ENCODE assay signal across 22 mouse cellular contexts in genomic region chr2:152924543-152924942, GRCm38 (mm10). TPM values are rescaled to one million over a fixed set of nuclear protein-coding genes. Genes with fewer than 3 reads are reported as not detected.
DNase-seq lines count a peak whose midpoint lies in the region; ATAC-seq and TF ChIP-seq lines count a peak whose summit lies in the region.
"Had no signal": no experiment of that assay in that cellular context is flagged by ENCODE, and none has a peak within 500 bp of the region (broad histone marks: within the 10 kb centered on the region; RNA-seq: fewer than 3 reads in every experiment).

No protein-coding gene starts in this region.

- TF ChIP-seq EP300 in MEL (IDR thresholded peaks at IDR 0.05; ENCODE audit: low read depth in 1 of 2, low read length in 2 of 2) = peak in 1 of 2 experiments; percentile 37; a peak in 1 of 4 replicates

- no peak overlapping the region for H3K9ac ChIP-seq in heart, embryonic 13.5 days
- H3K9ac ChIP-seq in heart, embryonic 12.5 days = no peak overlapping the region
- no peak overlapping the region for H3K9ac ChIP-seq in kidney, embryonic 16.5 days (replicated peaks; ENCODE audit: low read length)
- H3K9ac ChIP-seq in MEL (ENCODE audit: control insufficient read depth, low read depth, low read length, poor library complexity, severe bottlenecking) = no peak overlapping the region
- H3K9ac ChIP-seq: embryonic facial prominence, embryonic 15.5 days; stomach, embryonic 15.5 days had no signal

- peaks cover 11% of the 10 kb centered on the region for H3K27me3 ChIP-seq in heart, embryonic 13.5 days (replicated peaks)
- no peaks in the 10 kb centered on the region for H3K27me3 ChIP-seq in heart, embryonic 12.5 days (replicated peaks)
- H3K27me3 ChIP-seq in kidney, embryonic 16.5 days (ENCODE audit: insufficient read depth, low read length) = no peaks in the 10 kb centered on the region
- H3K27me3 ChIP-seq in MEL (ENCODE audit: control insufficient read depth in 1 of 2, insufficient read depth in 2 of 2, low read length in 2 of 2) = no peaks in the 10 kb centered on the region
- no peaks in the 10 kb centered on the region for H3K27me3 ChIP-seq in limb, embryonic 10.5 days (ENCODE audit: low read depth, poor library complexity, severe bottlenecking)
- H3K27me3 ChIP-seq: embryonic facial prominence, embryonic 15.5 days; stomach, embryonic 15.5 days had no signal

- no peak overlapping the region for H3K4me2 ChIP-seq in heart, embryonic 13.5 days
- no peak overlapping the region for H3K4me2 ChIP-seq in heart, embryonic 12.5 days
- H3K4me2 ChIP-seq in kidney, embryonic 16.5 days (replicated peaks; ENCODE audit: low read depth, low read length) = no peak overlapping the region
- H3K4me2 ChIP-seq: embryonic facial prominence, embryonic 15.5 days; stomach, embryonic 15.5 days had no signal

- H3K4me1 ChIP-seq in heart, embryonic 13.5 days = peaks cover 60% of the 10 kb centered on the region
- H3K4me1 ChIP-seq in heart, embryonic 12.5 days (replicated peaks) = peaks cover 47% of the 10 kb centered on the region
- peaks cover 55% of the 10 kb centered on the region for H3K4me1 ChIP-seq in kidney, embryonic 16.5 days (ENCODE audit: insufficient read depth, low read length)
- H3K4me1 ChIP-seq in MEL (ENCODE audit: control insufficient read depth in 1 of 2, insufficient read depth in 2 of 2, low read length in 2 of 2) = no peaks in the 10 kb centered on the region
- H3K4me1 ChIP-seq in limb, embryonic 10.5 days = peaks cover 75% of the 10 kb centered on the region

- H3K9me3 ChIP-seq in heart, embryonic 13.5 days = no peaks in the 10 kb centered on the region
- no peaks in the 10 kb centered on the region for H3K9me3 ChIP-seq in heart, embryonic 12.5 days (replicated peaks)
- H3K9me3 ChIP-seq in kidney, embryonic 16.5 days (ENCODE audit: low read length) = no peaks in the 10 kb centered on the region
- no peaks in the 10 kb centered on the region for H3K9me3 ChIP-seq in MEL (replicated peaks; ENCODE audit: insufficient read depth, low read length)
- H3K9me3 ChIP-seq in limb, embryonic 10.5 days (replicated peaks) = no peaks in the 10 kb centered on the region
- H3K9me3 ChIP-seq: embryonic facial prominence, embryonic 15.5 days; megakaryocyte, embryonic 14.5 days; stomach, embryonic 15.5 days had no signal

- no peaks in the 10 kb centered on the region for H3K36me3 ChIP-seq in heart, embryonic 13.5 days
- no peaks in the 10 kb centered on the region for H3K36me3 ChIP-seq in heart, embryonic 12.5 days
- no peaks in the 10 kb centered on the region for H3K36me3 ChIP-seq in kidney, embryonic 16.5 days (ENCODE audit: insufficient read depth, low read length)
- no peaks in the 10 kb centered on the region for H3K36me3 ChIP-seq in MEL (ENCODE audit: control insufficient read depth in 1 of 2, insufficient read depth in 2 of 2, low read length in 2 of 2)
- no peaks in the 10 kb centered on the region for H3K36me3 ChIP-seq in limb, embryonic 10.5 days
- H3K36me3 ChIP-seq: embryonic facial prominence, embryonic 15.5 days; stomach, embryonic 15.5 days had no signal

- H3K79me2 ChIP-seq in MEL (ENCODE audit: control insufficient read depth, insufficient read depth, low read length, poor library complexity) = no peaks in the 10 kb centered on the region

- no peak for TF ChIP-seq CTCF in MEL (IDR thresholded peaks at IDR 0.05 in 2 of 3, conservative IDR thresholded peaks at IDR 0.05 in 1 of 3; ENCODE audit: control insufficient read depth in 1 of 3, insufficient read depth in 1 of 3, low read depth in 2 of 3, low read length in 3 of 3, poor library complexity in 1 of 3, severe bottlenecking in 1 of 3)

- no peak for DNase-seq in kidney, postnatal 14 days
- peak; percentile 41 for DNase-seq in MEL (ENCODE audit: low read depth, low spot score)
- DNase-seq in limb, embryonic 10.5 days (ENCODE audit: low spot score) = no peak
- no peak for DNase-seq in layer of hippocampus, adult 18-20 months (ENCODE audit: low spot score in 2 of 2)
- DNase-seq: adrenal gland, adult 2 months; kidney, adult 2 months; liver; liver, postnatal 0 days; right cerebral cortex, postnatal 25 days had no signal

- WGBS in heart, embryonic 13.5 days = 58% methylated on average over 5 of the region's 5 CpGs
- 57% methylated on average over 5 of the region's 5 CpGs for WGBS in heart, embryonic 12.5 days
- 80% methylated on average over 5 of the region's 5 CpGs for WGBS in kidney, embryonic 16.5 days
- 76% methylated on average over 5 of the region's 5 CpGs for WGBS in limb, embryonic 10.5 days

- ATAC-seq in heart, embryonic 13.5 days (ENCODE audit: extremely low read depth, insufficient number of reproducible peaks, low FRiP score, low TSS enrichment) = no peak
- no peak for ATAC-seq in heart, embryonic 12.5 days (ENCODE audit: insufficient number of reproducible peaks, low FRiP score)
- no peak for ATAC-seq in kidney, embryonic 16.5 days (ENCODE audit: low FRiP score, low TSS enrichment)
- ATAC-seq: midbrain, embryonic 16.5 days had no signal

- no peak for TF ChIP-seq RAD21 in MEL (IDR thresholded peaks at IDR 0.05; ENCODE audit: low read depth, low read length)

- no peak for TF ChIP-seq POLR2A in MEL (IDR thresholded peaks at IDR 0.05; ENCODE audit: control insufficient read depth in 1 of 2, insufficient read depth in 1 of 2, low read depth in 1 of 2, low read length in 2 of 2, poor library complexity in 1 of 2)

- H3K4me3 ChIP-seq in heart, embryonic 13.5 days = no peak overlapping the region
- H3K4me3 ChIP-seq in heart, embryonic 12.5 days = no peak overlapping the region
- H3K4me3 ChIP-seq in kidney, embryonic 16.5 days (ENCODE audit: low read length) = no peak overlapping the region
- H3K4me3 ChIP-seq in MEL (ENCODE audit: control insufficient read depth in 1 of 2, insufficient read depth in 1 of 2, low read depth in 2 of 2, low read length in 2 of 2) = no peak overlapping the region
- no peak overlapping the region for H3K4me3 ChIP-seq in limb, embryonic 10.5 days
- H3K4me3 ChIP-seq: embryonic facial prominence, embryonic 15.5 days; layer of hippocampus, adult 2 months; stomach, embryonic 15.5 days had no signal

- H3K27ac ChIP-seq in heart, embryonic 13.5 days (replicated peaks) = 0 out of 2 replicates have a peak overlapping the region, but pooled peaks have one; percentile 73
- no peak overlapping the region for H3K27ac ChIP-seq in heart, embryonic 12.5 days (ENCODE audit: poor library complexity, severe bottlenecking)
- H3K27ac ChIP-seq in kidney, embryonic 16.5 days (ENCODE audit: low read length) = peak overlapping the region; percentile 90
- no peak overlapping the region for H3K27ac ChIP-seq in MEL (ENCODE audit: control insufficient read depth, low read depth, low read length)
- peak overlapping the region; percentile 94 for H3K27ac ChIP-seq in limb, embryonic 10.5 days
- H3K27ac ChIP-seq: layer of hippocampus, adult 2 months had no signal

TF ChIP-seq in MEL, 35 proteins besides CTCF, POLR2A, EP300 and RAD21:
- TF ChIP-seq TCF12 (IDR thresholded peaks at IDR 0.05; ENCODE audit: low read depth, low read length) (peak; percentile 48), TBP (IDR thresholded peaks at IDR 0.05; ENCODE audit: low read depth, low read length) (peak; percentile 67), CHD2 (IDR thresholded peaks at IDR 0.05; ENCODE audit: low read length) (no peak), GATA1 (IDR thresholded peaks at IDR 0.05; ENCODE audit: low read depth, low read length) (0 out of 2 replicates have a peak, but pooled peaks have one; percentile 45)
TF ChIP-seq in MEL: peak in this region for 3.

RNA-seq across cellular contexts. Expression of gene Foxs1, which starts 8.5 kb away (rescaled TPM):
- polyA plus RNA-seq in heart, embryonic 13.5 days (2015; fragmentation: Nextera tagmentation; extraction: Ambion mirVana) = 2.5 and 2.7 TPM in 2 replicates
- 0.86 and 1.1 TPM in 2 replicates for polyA plus RNA-seq in heart, embryonic 12.5 days (2016; fragmentation: Nextera tagmentation; extraction: Ambion mirVana)
- 7.5 and 8.3 TPM in 2 replicates for polyA plus RNA-seq in kidney, embryonic 16.5 days (2015; fragmentation: Nextera tagmentation; extraction: Ambion mirVana)
- total RNA-seq in MEL (2012; rRNA removed) = not detected in 2 replicates
- polyA plus RNA-seq in MEL (2012; ENCODE audit: insufficient read depth in 1 of 2, insufficient read length in 2 of 2, low read depth in 1 of 2, low replicate concordance in 2 of 2, missing spikeins in 1 of 2) = not detected
- polyA plus RNA-seq in limb, embryonic 10.5 days (2016; fragmentation: Nextera tagmentation; extraction: Ambion mirVana) = 0.26 and 0.64 TPM in 2 replicates
- under 1 TPM; 0.58 to 0.89 TPM for total RNA-seq in layer of hippocampus, adult 18-20 months (2021)
- total RNA-seq: neutrophil, adult 5-6 weeks had no signal

RNA-seq across cellular contexts. Expression of gene Mylk2, which starts 13.4 kb away (rescaled TPM):
- polyA plus RNA-seq in heart, embryonic 13.5 days (2015; fragmentation: Nextera tagmentation; extraction: Ambion mirVana) = 0.19 and 0.29 TPM in 2 replicates
- 0.05 and 0.12 TPM in 2 replicates for polyA plus RNA-seq in heart, embryonic 12.5 days (2016; fragmentation: Nextera tagmentation; extraction: Ambion mirVana)
- polyA plus RNA-seq in kidney, embryonic 16.5 days (2015; fragmentation: Nextera tagmentation; extraction: Ambion mirVana) = 0.32 and 0.42 TPM in 2 replicates
- not detected in 2 replicates for total RNA-seq in MEL (2012; rRNA removed)
- not detected for polyA plus RNA-seq in MEL (2012; ENCODE audit: insufficient read depth in 1 of 2, insufficient read length in 2 of 2, low read depth in 1 of 2, low replicate concordance in 2 of 2, missing spikeins in 1 of 2)
- polyA plus RNA-seq in limb, embryonic 10.5 days (2016; fragmentation: Nextera tagmentation; extraction: Ambion mirVana) = not detected in 2 replicates
- not detected for total RNA-seq in layer of hippocampus, adult 18-20 months (2021)
- total RNA-seq: adrenal gland, adult 2 months; layer of hippocampus, adult 2 months; left cerebral cortex, postnatal 25 days; neutrophil, adult 5-6 weeks had no signal
- polyA plus RNA-seq: adrenal gland, adult 2 months; forebrain, embryonic 11.5 days; hindbrain, embryonic 11.5 days; liver, postnatal 0 days had no signal

RNA-seq across cellular contexts. Expression of gene Dusp15, which starts 27.0 kb away (rescaled TPM):
- polyA plus RNA-seq in heart, embryonic 13.5 days (2015; fragmentation: Nextera tagmentation; extraction: Ambion mirVana) = 0.15 and 0.51 TPM in 2 replicates
- 0.10 TPM in 1 of 2 replicates, not detected in the other for polyA plus RNA-seq in heart, embryonic 12.5 days (2016; fragmentation: Nextera tagmentation; extraction: Ambion mirVana)
- 3.1 TPM in 2 replicates for polyA plus RNA-seq in kidney, embryonic 16.5 days (2015; fragmentation: Nextera tagmentation; extraction: Ambion mirVana)
- total RNA-seq in MEL (2012; rRNA removed) = not detected in 2 replicates
- polyA plus RNA-seq in MEL (2012; ENCODE audit: insufficient read depth in 1 of 2, insufficient read length in 2 of 2, low read depth in 1 of 2, low replicate concordance in 2 of 2, missing spikeins in 1 of 2) = not detected
- polyA plus RNA-seq in limb, embryonic 10.5 days (2016; fragmentation: Nextera tagmentation; extraction: Ambion mirVana) = 0.58 and 0.68 TPM in 2 replicates
- 10 to 100 TPM in 1 of 2 experiments, 1 to 10 TPM in 1; 10.0 to 10.8 TPM for total RNA-seq in layer of hippocampus, adult 18-20 months (2021)
- total RNA-seq: neutrophil, adult 5-6 weeks had no signal
- polyA plus RNA-seq: liver, postnatal 0 days had no signal

RNA-seq across cellular contexts. Expression of gene Ttll9, which starts 37.7 kb away (rescaled TPM):
- 0.23 and 0.44 TPM in 2 replicates for polyA plus RNA-seq in heart, embryonic 13.5 days (2015; fragmentation: Nextera tagmentation; extraction: Ambion mirVana)
- polyA plus RNA-seq in heart, embryonic 12.5 days (2016; fragmentation: Nextera tagmentation; extraction: Ambion mirVana) = 0.24 and 0.38 TPM in 2 replicates
- 1.2 and 1.3 TPM in 2 replicates for polyA plus RNA-seq in kidney, embryonic 16.5 days (2015; fragmentation: Nextera tagmentation; extraction: Ambion mirVana)
- total RNA-seq in MEL (2012; rRNA removed) = 0.10 and 0.19 TPM in 2 replicates
- under 1 TPM in 1 of 2 experiments, not detected in 1; 0.07 TPM for polyA plus RNA-seq in MEL (2012; ENCODE audit: insufficient read depth in 1 of 2, insufficient read length in 2 of 2, low read depth in 1 of 2, low replicate concordance in 2 of 2, missing spikeins in 1 of 2)
- 0.53 and 1.7 TPM in 2 replicates for polyA plus RNA-seq in limb, embryonic 10.5 days (2016; fragmentation: Nextera tagmentation; extraction: Ambion mirVana)
- total RNA-seq in layer of hippocampus, adult 18-20 months (2021) = 1 to 10 TPM in 1 of 2 experiments, under 1 TPM in 1; 0.94 to 1.3 TPM
- total RNA-seq: gastrocnemius, adult 8-10 months; neutrophil, adult 5-6 weeks had no signal

Comparison
In these comparisons a context has a peak if more than half of its experiments do, and no peak if none do; other contexts are left out.
1. H3K27ac ChIP-seq: peak in heart, embryonic 13.5 days (single experiment), kidney, embryonic 16.5 days (single experiment) and limb, embryonic 10.5 days (single experiment); none in heart, embryonic 12.5 days (single experiment) and MEL (single experiment).